Mouse (Mus musculus) thymus, adult 2 months (tissue): ENCODE results near the gene Ldlrad3. TPM values are rescaled to one million over a fixed set of nuclear protein-coding genes. Genes with fewer than 3 reads are reported as not detected.

Source experiments
- DNase-seq: peaks from one replicate; pipeline ENCODE4 v3.0.0; 2021
- H3K27ac ChIP-seq: fragments of 200-500 bp; 2 replicates; pipeline ENCODE4 v1.5.1; 2012; ENCODE audit warnings: low read length, control low read depth; ENCODE audit not compliant: control insufficient read depth, insufficient read depth
- H3K27me3 ChIP-seq: fragments of 200-500 bp; 2 replicates; pipeline ENCODE4 v1.6.1; 2012; ENCODE audit warnings: mild to moderate bottlenecking, low read length, moderate library complexity, mixed read lengths; ENCODE audit not compliant: control insufficient read depth, insufficient read depth
- H3K36me3 ChIP-seq: fragments of 200-500 bp; 2 replicates; pipeline ENCODE4 v1.6.1; 2012; ENCODE audit warnings: mild to moderate bottlenecking, low read length, moderate library complexity; ENCODE audit not compliant: control insufficient read depth, insufficient read depth
- H3K4me1 ChIP-seq: fragments of 200-500 bp; replicated peaks from 2 replicates; pipeline ENCODE4 v1.6.1; 2012; ENCODE audit warnings: low read length; ENCODE audit not compliant: control insufficient read depth, insufficient read depth
- H3K4me3 ChIP-seq: fragments of 200-500 bp; 2 replicates; pipeline ENCODE4 v1.5.1; 2012; ENCODE audit warnings: mild to moderate bottlenecking, low read length, control low read depth, moderate library complexity; ENCODE audit not compliant: control insufficient read depth, insufficient read depth
- CTCF ChIP-seq: fragments of 200-500 bp; IDR thresholded peaks from 2 replicates; pipeline ENCODE4 v1.5.1; 2012; ENCODE audit warnings: mild to moderate bottlenecking, control low read depth, low read length, moderate library complexity, borderline replicate concordance; ENCODE audit not compliant: control insufficient read depth, poor library complexity, insufficient read depth; ENCODE audit errors: extremely low read depth
- POLR2A ChIP-seq: fragments of 200-500 bp; IDR thresholded peaks from 2 replicates; pipeline ENCODE4 v1.6.1; 2012; ENCODE audit warnings: mild to moderate bottlenecking, low read length, control low read depth, moderate library complexity; ENCODE audit not compliant: control insufficient read depth, poor library complexity, insufficient read depth; ENCODE audit errors: extremely low read depth
- WGBS: fragments of 180-500 bp; shearing (Covaris S2); methylation state at CpG from one replicate; pipeline ENCODE4 v1.1.7; 2018; 5-methylcytosine and 5-hydroxymethylcytosine counted together
- polyA plus RNA-seq: library from polyadenylated mRNA; depleted of rRNA; stranded (reverse); fragments of >200 nt; gene quantifications from 2 replicates; pipeline ENCODE4 v1.2.3, GENCODE M21; 2012

Gene Ldlrad3
- polyA plus RNA-seq, 1 experiment = 12.9 TPM

DNA sequence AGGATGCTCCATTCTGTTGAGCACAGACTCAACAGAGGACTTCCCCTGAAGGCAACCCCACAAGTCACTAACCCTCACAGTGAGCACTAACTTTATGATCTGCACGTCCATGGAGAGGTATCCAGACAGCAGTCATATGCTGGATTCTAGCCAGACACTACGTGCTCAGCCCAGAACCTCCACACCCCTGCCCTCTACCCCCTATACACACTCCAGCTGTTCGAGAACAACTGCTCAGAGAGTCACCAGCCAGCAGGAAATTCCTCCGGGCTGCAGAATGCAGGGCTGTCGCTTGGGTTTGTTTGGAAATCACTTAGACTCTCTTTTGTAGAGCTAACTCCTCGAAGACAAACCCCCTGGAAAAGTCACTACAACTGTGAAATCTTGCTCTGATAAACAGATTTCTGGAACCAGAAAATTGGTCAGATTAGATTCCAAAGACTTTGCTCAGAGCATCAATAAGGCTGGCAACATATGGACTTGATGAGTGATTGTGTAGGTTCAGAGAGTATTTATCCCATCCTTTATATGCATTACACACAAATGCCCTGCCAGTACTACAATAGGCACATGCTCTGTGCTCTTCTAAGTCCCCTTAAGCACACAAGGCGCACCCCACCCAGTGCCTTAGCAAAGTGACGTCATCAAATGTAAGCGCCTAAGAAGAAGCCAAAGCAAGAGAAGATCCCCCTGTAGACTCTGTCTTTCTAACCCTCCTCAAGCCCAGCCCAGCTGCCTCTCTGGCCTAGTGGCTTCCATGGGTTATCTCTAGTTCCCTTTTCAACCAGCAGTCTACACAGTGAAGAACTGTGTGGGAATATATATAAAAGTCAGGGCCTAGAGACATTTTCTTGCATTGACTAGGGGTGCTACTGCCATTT is 69.4 kb downstream of the Ldlrad3 start:
- Histone ChIP-seq H3K27ac (peak overlapping the region; percentile 96), H3K4me1 (peaks cover 73% of the 10 kb centered on the region)
- WGBS = 45% methylated on average over 9 of the region's 9 CpGs

DNA sequence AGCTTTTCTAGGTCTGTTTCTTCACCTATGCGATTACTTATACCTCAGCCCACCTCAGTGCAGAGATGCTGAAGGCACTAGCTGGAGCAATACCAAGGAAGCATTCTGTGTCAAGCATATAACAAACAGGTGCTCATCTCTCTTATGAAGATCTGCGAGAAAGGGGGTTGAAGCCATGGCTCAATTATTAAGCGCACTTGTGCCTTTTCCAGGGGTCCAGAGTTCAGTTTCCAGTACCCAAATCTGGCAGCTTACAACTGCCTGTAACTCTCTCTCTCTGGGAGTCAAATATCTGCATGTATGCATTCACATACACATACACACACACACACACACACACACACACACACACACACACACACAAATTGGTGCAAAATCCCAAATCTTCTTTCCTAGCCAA is 72.4 kb downstream of the Ldlrad3 start:
- H3K4me3 ChIP-seq = no peak overlapping the region
- H3K27ac ChIP-seq = no peak overlapping the region
- peaks cover 56% of the 10 kb centered on the region for H3K4me1 ChIP-seq
- H3K27me3 ChIP-seq = no peaks in the 10 kb centered on the region
- 96% methylated on average over 3 of the region's 3 CpGs for WGBS
- DNase-seq = no peak
- TF ChIP-seq CTCF (no peak), POLR2A (no peak)
- no peaks in the 10 kb centered on the region for H3K36me3 ChIP-seq

More for the DNA sequence above, 69.4 kb downstream of the Ldlrad3 start:
- no peak for TF ChIP-seq CTCF
- TF ChIP-seq POLR2A = no peak
- Histone ChIP-seq H3K36me3 (no peaks in the 10 kb centered on the region), H3K27me3 (no peaks in the 10 kb centered on the region), H3K4me3 (no peak overlapping the region)
- peak; percentile 33 for DNase-seq

DNA sequence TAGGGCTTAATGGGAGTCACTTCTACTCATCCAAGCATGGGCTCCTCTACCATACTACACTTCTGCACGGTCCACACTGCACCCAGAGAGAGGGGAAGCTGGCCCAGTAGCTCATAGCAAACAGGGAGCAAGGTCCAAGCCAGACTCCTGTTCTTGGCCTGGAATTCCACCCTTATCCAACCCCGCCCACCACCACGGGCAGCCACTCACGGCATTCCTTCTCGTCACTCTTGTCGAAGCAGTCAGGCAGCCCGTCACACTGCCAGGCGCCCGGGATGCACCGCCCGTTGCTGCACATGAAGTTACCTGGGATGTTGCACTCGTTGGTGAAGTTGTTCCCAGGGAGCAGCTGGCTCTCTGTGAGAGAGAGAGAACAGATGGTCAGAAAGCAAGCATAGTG is 72.9 kb downstream of the Ldlrad3 start:
- Histone ChIP-seq H3K4me3 (no peak overlapping the region), H3K27me3 (no peaks in the 10 kb centered on the region), H3K4me1 (peaks cover 54% of the 10 kb centered on the region), H3K36me3 (no peaks in the 10 kb centered on the region), H3K27ac (no peak overlapping the region)
- no peak for DNase-seq
- TF ChIP-seq POLR2A (no peak), CTCF (no peak)
- 97% methylated on average over 12 of the region's 12 CpGs for WGBS

DNA sequence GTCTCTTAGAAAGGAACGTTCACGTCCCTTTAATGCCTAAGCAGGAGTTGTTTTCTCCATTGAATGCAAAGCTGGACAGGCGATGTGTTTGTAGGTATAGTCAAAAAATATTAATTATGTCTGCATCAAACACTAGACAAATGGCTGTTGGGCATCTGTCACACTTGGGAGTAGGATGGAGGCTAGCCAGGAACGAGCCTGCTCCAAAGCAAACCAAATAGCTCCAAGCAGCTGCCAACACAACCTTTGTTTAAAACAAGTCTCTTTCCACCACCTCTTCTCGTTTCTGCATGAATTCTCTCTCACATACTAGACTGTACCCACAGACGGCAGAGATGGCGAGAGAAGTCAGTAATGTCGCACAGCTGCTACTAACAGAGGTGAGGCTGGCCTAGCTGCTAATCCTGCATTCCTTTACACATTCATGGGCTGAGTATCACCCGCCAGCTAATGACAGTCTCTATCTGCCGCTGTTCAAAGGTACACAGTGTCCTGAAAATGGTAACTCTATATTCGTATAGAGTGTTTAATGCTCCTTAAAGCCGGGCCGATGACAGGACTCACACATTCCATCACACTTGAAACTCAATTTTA is 74.2 kb downstream of the Ldlrad3 start:
- no peak for DNase-seq
- H3K36me3 ChIP-seq = no peaks in the 10 kb centered on the region
- no peak overlapping the region for H3K4me3 ChIP-seq
- TF ChIP-seq POLR2A (no peak), CTCF (no peak)
- no peaks in the 10 kb centered on the region for H3K27me3 ChIP-seq
- no peak overlapping the region for H3K27ac ChIP-seq
- peaks cover 49% of the 10 kb centered on the region for H3K4me1 ChIP-seq
- WGBS = 92% methylated on average over 13 of the region's 13 CpGs

DNA sequence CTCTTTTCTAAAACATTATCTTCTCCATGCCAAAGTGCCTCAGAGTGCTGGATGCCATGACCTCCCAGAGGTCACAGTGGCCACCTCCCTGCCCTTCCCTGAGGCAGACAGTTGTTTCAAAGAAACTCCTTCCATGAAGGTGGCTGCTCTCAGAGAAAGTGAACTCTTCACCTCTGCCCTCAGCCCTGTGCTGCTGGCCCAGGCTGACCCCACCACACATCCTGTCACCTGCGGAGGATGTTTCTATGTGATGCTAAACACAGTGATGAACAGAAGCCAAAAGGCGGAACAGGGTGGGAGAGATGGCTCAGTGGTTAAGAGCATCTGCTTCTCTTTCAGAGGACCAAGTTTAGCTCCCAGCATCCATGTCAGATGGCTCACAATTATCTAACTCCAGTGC is 75.9 kb downstream of the Ldlrad3 start:
- 22% methylated on average over 2 of the region's 2 CpGs for WGBS
- Histone ChIP-seq H3K4me1 (peaks cover 40% of the 10 kb centered on the region), H3K36me3 (no peaks in the 10 kb centered on the region), H3K4me3 (no peak overlapping the region), H3K27ac (peak overlapping the region; percentile 69), H3K27me3 (no peaks in the 10 kb centered on the region)
- TF ChIP-seq POLR2A (no peak), CTCF (no peak)
- peak; percentile 59 for DNase-seq

DNA sequence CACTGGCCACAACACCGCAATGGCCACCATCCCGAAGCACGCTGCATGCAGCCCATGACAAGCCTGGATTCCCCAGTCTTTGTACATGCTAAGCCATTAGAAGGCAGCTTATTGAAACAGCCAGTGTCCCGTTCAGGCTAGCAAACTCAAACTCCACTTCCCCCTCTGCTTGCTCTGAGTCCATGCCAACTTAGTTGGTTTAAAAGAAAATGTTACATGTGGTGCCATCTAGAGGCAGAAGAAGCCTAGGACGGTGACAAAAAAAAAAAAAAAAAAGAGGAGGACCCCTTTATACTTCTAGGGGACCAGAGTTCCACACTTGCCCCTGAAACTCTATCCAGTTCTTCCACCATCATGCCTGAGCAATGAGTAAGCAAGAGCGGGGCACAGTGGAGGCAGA is 78.9 kb downstream of the Ldlrad3 start:
- WGBS = 65% methylated on average over 6 of the region's 6 CpGs
- peak; percentile 34 for DNase-seq
- H3K27ac ChIP-seq = no peak overlapping the region

More for the DNA sequence above, 78.9 kb downstream of the Ldlrad3 start:
- H3K4me1 ChIP-seq = peaks cover 22% of the 10 kb centered on the region
- H3K27me3 ChIP-seq = no peaks in the 10 kb centered on the region
- H3K4me3 ChIP-seq = no peak overlapping the region
- H3K36me3 ChIP-seq = no peaks in the 10 kb centered on the region
- TF ChIP-seq CTCF (no peak), POLR2A (no peak)
